Mouse (Mus musculus) spleen, adult 2 months (tissue): ENCODE data around the gene Gm9508. TPM values are rescaled to one million over a fixed set of nuclear protein-coding genes. Genes with fewer than 3 reads are reported as not detected.
"Not testable (repeated sequence)": the region's sequence is repeated elsewhere in the genome, so short reads cannot be mapped to it uniquely, and the experiment has no call there.

ENCODE experiments used
- DNase-seq, 2 experiments: peaks; one replicate each; pipeline versions ENCODE4 v3.0.0 to v3.0.0-alpha.2; 2012 to 2021; ENCODE audit warnings: low spot score in 2 of 2, low read depth in 1 of 2
- H3K27ac ChIP-seq: fragments of 200-500 bp; 2 replicates; pipeline ENCODE4 v1.5.1; 2012; ENCODE audit warnings: low read length, inconsistent platforms; ENCODE audit not compliant: insufficient read depth
- H3K27me3 ChIP-seq: fragments of 200-500 bp; 2 replicates; pipeline ENCODE4 v1.6.1; 2012; ENCODE audit warnings: mild to moderate bottlenecking, moderate library complexity, low read length, inconsistent platforms; ENCODE audit not compliant: control insufficient read depth, insufficient read depth
- H3K36me3 ChIP-seq: fragments of 200-500 bp; 2 replicates; pipeline ENCODE4 v1.6.1; 2012; ENCODE audit warnings: mild to moderate bottlenecking, low read length, inconsistent platforms; ENCODE audit not compliant: control insufficient read depth, insufficient read depth
- H3K4me1 ChIP-seq: fragments of 200-500 bp; 2 replicates; pipeline ENCODE4 v1.6.1; 2011; ENCODE audit warnings: inconsistent platforms; ENCODE audit not compliant: control insufficient read depth, insufficient read depth, insufficient read length
- H3K4me3 ChIP-seq: fragments of 200-500 bp; 2 replicates; pipeline ENCODE4 v1.5.1; 2011; ENCODE audit warnings: mild to moderate bottlenecking, inconsistent platforms; ENCODE audit not compliant: insufficient read depth, insufficient read length; ENCODE audit errors: extremely low read depth
- CTCF ChIP-seq: fragments of 200-500 bp; IDR thresholded peaks from 2 replicates; pipeline ENCODE4 v1.5.1; 2011; ENCODE audit warnings: mild to moderate bottlenecking, inconsistent platforms; ENCODE audit not compliant: insufficient read depth, insufficient read length, insufficient replicate concordance; ENCODE audit errors: extremely low read depth
- POLR2A ChIP-seq: fragments of 200-500 bp; IDR thresholded peaks from 2 replicates; pipeline ENCODE4 v1.6.1; 2011; ENCODE audit warnings: low read depth, low read length, inconsistent platforms
- WGBS: fragments of 180-500 bp; shearing (Covaris S2); methylation state at CpG from one replicate; pipeline ENCODE4 v1.1.7; 2018; 5-methylcytosine and 5-hydroxymethylcytosine counted together
- polyA plus RNA-seq: library from polyadenylated mRNA; depleted of rRNA; stranded (reverse); fragments of >200 nt; gene quantifications from 2 replicates; pipeline ENCODE4 v1.2.3, GENCODE M21; 2012; rRNA removed

The Gm9508 gene
- polyA plus RNA-seq, result not detected in 2 replicates

DNA sequence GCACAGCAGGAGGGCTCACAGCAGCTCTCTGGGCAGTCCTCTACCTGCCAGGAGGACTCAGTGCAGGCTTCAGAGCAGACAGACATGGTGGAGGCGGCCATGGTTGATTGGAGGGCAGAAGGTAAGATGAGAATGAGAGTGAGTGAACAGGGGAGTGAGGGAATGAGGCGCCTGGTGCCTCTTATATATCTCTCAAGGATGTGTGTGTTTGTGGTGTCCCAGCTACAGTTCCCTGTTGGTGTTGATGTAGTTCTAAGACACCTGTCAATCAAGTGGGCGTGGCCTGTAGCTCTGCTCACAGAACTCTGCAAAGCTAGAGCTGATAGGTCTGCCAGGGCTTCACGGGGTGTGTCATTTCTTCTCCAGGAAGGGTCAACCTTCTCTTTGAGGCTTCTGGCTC is at the start of gene Gm9508:
Gene Gm9508 (minus strand): TSS at position 101 of the 400 bp plus-strand sequence.
- Histone ChIP-seq H3K27me3 (no peaks in the 10 kb centered on the region), H3K36me3 (no peaks in the 10 kb centered on the region), H3K4me1 (no peaks in the 10 kb centered on the region), H3K27ac (no peak within 1 kb of the TSS), H3K4me3 (no peak within 1 kb of the TSS)
- WGBS, result 56% methylated on average over 4 of the region's 4 CpGs
- no peak for DNase-seq
- TF ChIP-seq CTCF (no peak), POLR2A (no peak)

DNA sequence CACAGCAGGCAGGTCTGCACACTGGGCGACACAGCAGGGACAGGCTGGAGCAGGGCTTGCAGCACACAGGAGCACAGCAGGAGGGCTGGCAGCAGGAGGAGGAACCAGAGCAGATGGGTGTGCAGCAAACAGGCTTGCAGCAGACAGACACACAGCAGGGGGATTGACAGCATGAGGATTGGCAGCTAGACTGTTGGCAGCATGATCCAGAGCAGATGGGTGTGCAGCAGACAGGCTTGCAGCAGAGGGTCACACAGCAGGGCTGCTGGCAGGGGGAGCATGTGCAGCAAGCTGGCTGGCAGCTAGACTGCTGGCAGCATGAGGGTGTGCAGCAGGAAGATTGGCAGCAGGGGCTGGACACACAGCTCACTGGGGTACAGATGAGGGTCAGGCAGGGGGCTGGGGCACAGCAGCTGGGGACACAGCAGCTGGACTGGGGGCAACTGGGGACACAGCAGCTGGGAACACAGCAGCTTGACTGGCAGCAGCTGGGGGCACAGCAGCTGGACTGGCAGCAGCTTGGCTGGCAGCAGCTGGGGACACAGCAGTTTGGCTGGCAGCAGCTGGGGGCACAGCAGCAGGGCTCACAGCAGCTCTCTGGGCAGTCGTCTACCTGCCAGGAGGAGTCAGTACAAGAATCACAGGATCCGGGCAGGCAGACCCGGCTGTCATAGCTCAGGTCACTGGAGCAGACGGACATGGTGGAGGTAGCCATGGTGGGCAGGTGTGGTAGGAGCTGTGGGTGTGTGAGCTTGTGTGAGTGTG is 45.1 kb upstream of the Gm9508 start, which contains the start of gene Gm18596:
Gene Gm18596 (minus strand): TSS at position 715 of the 765 bp plus-strand sequence.
- H3K4me3 ChIP-seq, H3K27ac ChIP-seq, H3K27me3 ChIP-seq, H3K36me3 ChIP-seq, H3K4me1 ChIP-seq, DNase-seq: not testable (repeated sequence)
- WGBS, result 65% methylated on average over 5 of the region's 5 CpGs

DNA sequence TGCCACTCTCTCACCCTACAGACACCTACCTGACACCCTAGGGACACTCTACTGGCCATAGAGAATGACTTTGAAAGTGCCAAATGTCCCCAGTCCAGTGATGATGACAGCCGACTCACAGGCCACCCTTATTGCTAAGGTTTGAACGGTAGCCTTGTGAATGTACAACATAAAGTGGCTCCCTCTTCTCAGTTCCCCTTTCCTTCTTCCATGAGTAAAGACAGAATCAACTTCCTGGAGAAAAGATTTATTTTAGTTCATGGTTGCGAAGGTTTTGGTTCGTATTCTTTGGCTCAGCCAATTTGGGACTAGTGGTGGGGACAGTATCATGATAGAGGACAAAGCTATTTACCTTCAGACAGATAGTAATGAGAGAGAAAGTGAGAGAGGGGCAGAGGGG is 41.9 kb upstream of the Gm9508 start:
- H3K4me1 ChIP-seq, result no peaks in the 10 kb centered on the region
- 53% methylated on average over 4 of the region's 4 CpGs for WGBS
- H3K4me3 ChIP-seq, result no peak overlapping the region
- no peaks in the 10 kb centered on the region for H3K27me3 ChIP-seq
- TF ChIP-seq CTCF (no peak), POLR2A (no peak)
- no peak for DNase-seq
- H3K27ac ChIP-seq, result no peak overlapping the region
- no peaks in the 10 kb centered on the region for H3K36me3 ChIP-seq

DNA sequence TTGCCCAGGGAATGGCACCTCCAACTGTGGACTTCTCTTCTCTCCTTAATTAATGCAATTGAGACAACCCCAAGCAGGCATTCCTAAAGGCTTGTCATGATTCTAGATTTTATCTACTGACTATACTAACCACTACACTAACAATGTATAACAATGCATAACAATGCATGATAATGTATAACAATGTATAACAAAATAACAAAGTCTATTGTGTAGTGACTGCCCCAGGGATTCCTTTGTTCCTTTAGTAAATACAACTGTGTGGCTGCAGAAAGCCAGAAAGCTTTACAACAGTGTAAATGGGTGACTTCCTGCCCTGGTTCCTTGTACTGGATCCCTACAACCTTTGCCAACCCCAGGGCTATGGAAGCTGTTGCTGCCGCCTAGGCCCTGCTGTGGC is 38.9 kb upstream of the Gm9508 start:
- no peak for TF ChIP-seq POLR2A
- 88% methylated on average over 1 of the region's 1 CpGs for WGBS

DNA sequence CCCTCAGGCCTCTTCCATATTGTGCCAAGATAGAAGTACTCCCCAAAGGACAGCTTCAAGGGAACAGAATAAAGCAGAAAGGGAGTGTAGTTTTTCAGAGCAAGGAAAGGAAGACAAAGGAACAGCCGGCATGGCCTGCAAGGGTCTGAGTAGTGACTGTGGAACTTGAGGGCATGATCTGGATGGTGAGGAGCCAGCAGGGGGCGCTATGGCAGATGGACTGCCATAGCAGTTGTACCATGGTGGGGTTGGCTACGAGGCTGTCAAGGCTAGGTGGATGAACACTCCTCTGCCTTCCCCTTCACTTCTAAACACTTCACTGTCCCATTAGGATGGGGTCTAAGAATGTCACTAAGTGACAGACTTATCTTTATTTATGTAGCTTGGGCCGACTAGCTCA is 32.2 kb upstream of the Gm9508 start:
- no peak for DNase-seq

More for the DNA sequence above, 38.9 kb upstream of the Gm9508 start:
- Histone ChIP-seq H3K36me3 (no peaks in the 10 kb centered on the region), H3K4me3 (no peak overlapping the region), H3K4me1 (no peaks in the 10 kb centered on the region), H3K27ac (no peak overlapping the region), H3K27me3 (no peaks in the 10 kb centered on the region)
- DNase-seq, result no peak

DNA sequence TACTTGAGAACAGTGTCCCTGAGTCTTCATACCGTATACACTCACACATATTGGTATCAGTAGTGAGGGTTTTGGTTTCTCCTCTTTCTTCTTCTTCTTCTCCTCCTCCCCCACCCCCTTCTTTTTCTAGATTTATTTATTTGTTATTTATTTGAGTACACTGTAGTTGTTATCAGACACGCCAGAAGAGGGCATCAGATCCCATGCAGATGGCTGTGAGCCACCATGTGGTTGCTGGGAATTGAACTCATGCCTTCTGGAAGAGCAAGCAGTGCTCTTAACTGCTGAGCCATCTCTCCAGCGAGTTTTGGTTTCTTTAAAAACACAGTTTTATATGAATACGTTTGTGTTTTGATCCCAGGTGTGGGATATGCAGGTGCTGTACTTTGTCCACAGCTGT is 31.2 kb upstream of the Gm9508 start:
- no peak for DNase-seq
- TF ChIP-seq POLR2A (no peak), CTCF (no peak)
- 68% methylated on average over 4 of the region's 4 CpGs for WGBS
- Histone ChIP-seq H3K27ac (no peak overlapping the region), H3K4me1 (no peaks in the 10 kb centered on the region), H3K4me3 (no peak overlapping the region), H3K36me3 (no peaks in the 10 kb centered on the region), H3K27me3 (no peaks in the 10 kb centered on the region)

More for the DNA sequence above, 32.2 kb upstream of the Gm9508 start:
- 56% methylated on average over 4 of the region's 4 CpGs for WGBS
- Histone ChIP-seq H3K4me1 (no peaks in the 10 kb centered on the region), H3K36me3 (no peaks in the 10 kb centered on the region), H3K27ac (no peak overlapping the region), H3K27me3 (no peaks in the 10 kb centered on the region), H3K4me3 (no peak overlapping the region)
- TF ChIP-seq CTCF, result no peak
- no peak for TF ChIP-seq POLR2A

DNA sequence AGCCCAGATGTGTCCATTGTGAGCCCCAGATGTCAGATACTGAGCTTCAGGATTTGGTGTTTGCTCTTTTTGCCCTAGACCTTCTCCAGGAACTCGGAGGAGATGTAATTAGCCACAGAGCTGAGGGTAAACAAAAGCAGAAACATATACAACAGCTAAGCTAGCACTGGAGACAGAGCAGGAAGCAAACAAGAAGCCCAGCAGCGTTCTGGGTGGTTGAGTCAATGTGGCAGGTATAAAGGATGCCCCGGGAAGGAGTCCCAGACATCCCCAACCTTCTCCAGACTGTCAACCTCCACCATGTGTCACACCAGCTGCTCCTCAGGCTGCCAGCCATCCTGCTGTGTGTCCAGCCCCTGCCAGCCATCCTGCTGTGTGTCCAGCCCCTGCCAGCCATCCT is 29.2 kb upstream of the Gm9508 start, which contains the start of gene Gm10100:
Gene Gm10100 (plus strand): TSS at position 301 of the 400 bp plus-strand sequence.
- Histone ChIP-seq H3K4me1 (no peaks in the 10 kb centered on the region), H3K27ac (no peak within 1 kb of the TSS), H3K4me3 (no peak within 1 kb of the TSS), H3K36me3 (no peaks in the 10 kb centered on the region), H3K27me3 (no peaks in the 10 kb centered on the region)
- no peak for TF ChIP-seq CTCF
- no peak for TF ChIP-seq POLR2A
- WGBS, result 30% methylated on average over 3 of the region's 3 CpGs
- DNase-seq, result no peak
